Mouse (Mus musculus): ENCODE results near the gene Npas1.

GRCm38 (mm10) chr7:16525448-16525847 lies 47.9 kb upstream of the Npas1 start:
- TF ChIP-seq MAFK (IDR thresholded peaks at IDR 0.05; ENCODE audit: insufficient read depth, low read depth, low read length) (no peak), HCFC1 (IDR thresholded peaks at IDR 0.05; ENCODE audit: borderline replicate concordance, insufficient read depth, low read length) (no peak), CHD2 (IDR thresholded peaks at IDR 0.05; ENCODE audit: low read depth, low read length) (no peak)
